In the genomic region with DNA sequence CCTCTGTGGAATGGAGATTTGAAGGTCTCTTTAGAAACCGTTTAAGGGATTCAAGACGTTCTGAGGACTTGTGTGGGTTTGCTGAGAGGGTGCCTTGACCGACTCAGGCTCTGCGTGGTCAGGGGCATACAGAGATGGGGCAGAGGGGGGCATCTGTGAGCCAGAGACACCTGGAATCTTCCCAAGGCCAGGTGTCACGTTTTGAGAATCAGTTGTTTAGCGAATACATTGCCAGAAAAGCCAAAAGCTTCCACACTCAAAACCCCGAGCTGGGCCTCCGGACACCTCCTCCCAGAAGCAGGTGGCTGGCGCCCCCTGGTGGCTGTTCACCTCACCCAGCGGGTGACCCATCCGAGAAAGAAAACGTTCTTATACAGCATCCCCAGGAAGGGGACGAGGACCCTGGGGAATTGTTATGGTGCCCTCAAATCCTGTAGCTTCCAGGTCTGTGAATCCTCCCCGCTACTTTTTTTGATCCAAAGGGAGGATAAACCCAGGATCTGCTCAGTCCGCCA, we compare ENCODE assay signal across 8 mouse cellular contexts. TPM values are rescaled to one million over a fixed set of nuclear protein-coding genes. Genes with fewer than 3 reads are reported as not detected.
DNase-seq lines count a peak whose midpoint lies in the region; ATAC-seq lines count a peak whose summit lies in the region.

No protein-coding gene starts in this region.

- H3K27ac ChIP-seq in hindbrain, embryonic 10.5 days: peak overlapping the region; percentile 53; the same call in 1 of the 2 replicates
- no peak overlapping the region for H3K27ac ChIP-seq in hindbrain, embryonic 16.5 days (ENCODE audit: low read depth, low read length)
- H3K27ac ChIP-seq in forebrain, embryonic 11.5 days (ENCODE audit: low read depth, low read length): no peak overlapping the region
- no peak overlapping the region for H3K27ac ChIP-seq in limb, embryonic 10.5 days
- H3K27ac ChIP-seq in midbrain, embryonic 14.5 days (replicated peaks; ENCODE audit: low read depth, low read length): no peak overlapping the region

- H3K27me3 ChIP-seq in hindbrain, embryonic 10.5 days (ENCODE audit: insufficient read depth, poor library complexity, severe bottlenecking): peaks cover 14% of the 10 kb centered on the region
- no peaks in the 10 kb centered on the region; the same call in 1 of the 2 replicates for H3K27me3 ChIP-seq in hindbrain, embryonic 16.5 days (replicated peaks; ENCODE audit: control insufficient read depth, insufficient read depth, low read length)
- H3K27me3 ChIP-seq in forebrain, embryonic 11.5 days (ENCODE audit: control insufficient read depth, insufficient read depth, low read length): no peaks in the 10 kb centered on the region
- H3K27me3 ChIP-seq in limb, embryonic 10.5 days (ENCODE audit: low read depth, poor library complexity, severe bottlenecking): peaks cover 12% of the 10 kb centered on the region; the same call in 1 of the 2 replicates
- H3K27me3 ChIP-seq in midbrain, embryonic 14.5 days (ENCODE audit: control insufficient read depth, insufficient read depth, low read length): no peaks in the 10 kb centered on the region

- H3K9ac ChIP-seq in hindbrain, embryonic 16.5 days (ENCODE audit: low read depth, low read length): no peak overlapping the region
- peak overlapping the region; percentile 16; the same call in 1 of the 2 replicates for H3K9ac ChIP-seq in forebrain, embryonic 11.5 days (ENCODE audit: low read length)
- no peak overlapping the region for H3K9ac ChIP-seq in midbrain, embryonic 14.5 days (replicated peaks; ENCODE audit: low read length)

- no peaks in the 10 kb centered on the region for H3K36me3 ChIP-seq in hindbrain, embryonic 10.5 days
- no peaks in the 10 kb centered on the region for H3K36me3 ChIP-seq in hindbrain, embryonic 16.5 days (ENCODE audit: control insufficient read depth, insufficient read depth, low read length)
- no peaks in the 10 kb centered on the region for H3K36me3 ChIP-seq in forebrain, embryonic 11.5 days (ENCODE audit: control insufficient read depth, insufficient read depth, low read length)
- H3K36me3 ChIP-seq in limb, embryonic 10.5 days: no peaks in the 10 kb centered on the region
- no peaks in the 10 kb centered on the region for H3K36me3 ChIP-seq in midbrain, embryonic 14.5 days (ENCODE audit: control insufficient read depth, insufficient read depth, low read length)

- H3K4me1 ChIP-seq in hindbrain, embryonic 10.5 days (replicated peaks): peaks cover 24% of the 10 kb centered on the region
- peaks cover 4% of the 10 kb centered on the region; the same call in 1 of the 2 replicates for H3K4me1 ChIP-seq in hindbrain, embryonic 16.5 days (ENCODE audit: control insufficient read depth, insufficient read depth, low read depth, low read length)
- peaks cover 3% of the 10 kb centered on the region; the same call in 1 of the 2 replicates for H3K4me1 ChIP-seq in forebrain, embryonic 11.5 days (replicated peaks; ENCODE audit: control insufficient read depth, insufficient read depth, low read length)
- peaks cover 23% of the 10 kb centered on the region for H3K4me1 ChIP-seq in limb, embryonic 10.5 days
- 0 out of 2 replicates have a peak, but pooled peaks cover 3% of the 10 kb centered on the region for H3K4me1 ChIP-seq in midbrain, embryonic 14.5 days (ENCODE audit: control insufficient read depth, insufficient read depth, low read length)

- H3K4me2 ChIP-seq in hindbrain, embryonic 16.5 days (ENCODE audit: low read length): no peak overlapping the region
- H3K4me2 ChIP-seq in forebrain, embryonic 11.5 days (ENCODE audit: low read depth, low read length, severe bottlenecking): no peak overlapping the region
- no peak overlapping the region for H3K4me2 ChIP-seq in midbrain, embryonic 14.5 days (ENCODE audit: low read length)

- DNase-seq in hindbrain, embryonic 10.5 days (ENCODE audit: low spot score): peak; percentile 88
- DNase-seq in c-Kit-positive CD71-negative TER-119-negative erythroid progenitor cells, embryonic 14.5 days (ENCODE audit: low read depth): peak; percentile 74
- peak; percentile 94 for DNase-seq in forebrain, embryonic 11.5 days (ENCODE audit: low spot score)
- DNase-seq in hindlimb bud, embryonic 11.5 days (ENCODE audit: extremely low spot score, low read depth, low spot score): peak; percentile 66
- peak; percentile 96 for DNase-seq in limb, embryonic 10.5 days (ENCODE audit: low spot score)
- DNase-seq in midbrain, embryonic 14.5 days: peak; percentile 88
- peak; percentile 60 to 75 for DNase-seq in spleen, postnatal 14 days (ENCODE audit: low spot score in 2 of 2)

- WGBS in hindbrain, embryonic 10.5 days: 13% methylated on average over 15 of the region's 15 CpGs
- WGBS in hindbrain, embryonic 16.5 days: 11% methylated on average over 15 of the region's 15 CpGs
- WGBS in forebrain, embryonic 11.5 days: 13% methylated on average over 15 of the region's 15 CpGs
- 16% methylated on average over 15 of the region's 15 CpGs for WGBS in limb, embryonic 10.5 days
- 11% methylated on average over 15 of the region's 15 CpGs for WGBS in midbrain, embryonic 14.5 days

- ATAC-seq in hindbrain, embryonic 16.5 days: no peak
- no peak for ATAC-seq in forebrain, embryonic 11.5 days (replicated peaks; ENCODE audit: low FRiP score)
- no peak for ATAC-seq in midbrain, embryonic 14.5 days (ENCODE audit: low FRiP score, low TSS enrichment)

- peaks cover 5% of the 10 kb centered on the region; the same call in 1 of the 2 replicates for H3K9me3 ChIP-seq in hindbrain, embryonic 10.5 days
- 0 out of 2 replicates have a peak, but pooled peaks cover 4% of the 10 kb centered on the region for H3K9me3 ChIP-seq in hindbrain, embryonic 16.5 days (ENCODE audit: control insufficient read depth, low read length)
- no peaks in the 10 kb centered on the region; the same call in 1 of the 2 replicates for H3K9me3 ChIP-seq in forebrain, embryonic 11.5 days (ENCODE audit: control insufficient read depth, low read length)
- no peaks in the 10 kb centered on the region for H3K9me3 ChIP-seq in limb, embryonic 10.5 days (replicated peaks)
- 0 out of 2 replicates have a peak, but pooled peaks cover 4% of the 10 kb centered on the region for H3K9me3 ChIP-seq in midbrain, embryonic 14.5 days (ENCODE audit: control insufficient read depth, low read length)

- H3K4me3 ChIP-seq in hindbrain, embryonic 10.5 days: 0 out of 2 replicates have a peak overlapping the region, but pooled peaks have one; percentile 4
- H3K4me3 ChIP-seq in hindbrain, embryonic 16.5 days (ENCODE audit: low read length): no peak overlapping the region
- no peak overlapping the region for H3K4me3 ChIP-seq in forebrain, embryonic 11.5 days (ENCODE audit: low read depth, low read length)
- no peak overlapping the region for H3K4me3 ChIP-seq in limb, embryonic 10.5 days
- no peak overlapping the region for H3K4me3 ChIP-seq in midbrain, embryonic 14.5 days (replicated peaks; ENCODE audit: low read depth, low read length)

RNA-seq across cellular contexts. Expression of a gene that starts 15.4 kb away (rescaled TPM):
- polyA plus RNA-seq in hindbrain, embryonic 10.5 days (2016; fragmentation: Nextera tagmentation; extraction: Ambion mirVana): 34.4 and 46.0 TPM in 2 replicates
- 7.9 and 10.4 TPM in 2 replicates for polyA plus RNA-seq in hindbrain, embryonic 16.5 days (2015; fragmentation: Nextera tagmentation; extraction: Ambion mirVana)
- polyA plus RNA-seq in forebrain, embryonic 11.5 days (2014; fragmentation: Nextera tagmentation; extraction: Ambion mirVana): 11.6 and 14.5 TPM in 2 replicates
- 159 and 218 TPM in 2 replicates for polyA plus RNA-seq in limb, embryonic 10.5 days (2016; fragmentation: Nextera tagmentation; extraction: Ambion mirVana)
- 1.00 and 3.2 TPM in 2 replicates for polyA plus RNA-seq in midbrain, embryonic 14.5 days (2014; fragmentation: Nextera tagmentation; extraction: Ambion mirVana)

RNA-seq across cellular contexts. Expression of a gene that starts 16.7 kb away (rescaled TPM):
- polyA plus RNA-seq in hindbrain, embryonic 10.5 days (2016; fragmentation: Nextera tagmentation; extraction: Ambion mirVana): 1.3 and 1.7 TPM in 2 replicates
- 1.9 and 2.5 TPM in 2 replicates for polyA plus RNA-seq in hindbrain, embryonic 16.5 days (2015; fragmentation: Nextera tagmentation; extraction: Ambion mirVana)
- polyA plus RNA-seq in forebrain, embryonic 11.5 days (2014; fragmentation: Nextera tagmentation; extraction: Ambion mirVana): 0.67 and 1.4 TPM in 2 replicates
- 0.60 and 0.80 TPM in 2 replicates for polyA plus RNA-seq in limb, embryonic 10.5 days (2016; fragmentation: Nextera tagmentation; extraction: Ambion mirVana)
- polyA plus RNA-seq in midbrain, embryonic 14.5 days (2014; fragmentation: Nextera tagmentation; extraction: Ambion mirVana): 1.1 and 2.6 TPM in 2 replicates

RNA-seq across cellular contexts. Expression of a gene that starts 43.1 kb away (rescaled TPM):
- polyA plus RNA-seq in hindbrain, embryonic 10.5 days (2016; fragmentation: Nextera tagmentation; extraction: Ambion mirVana): 103 and 116 TPM in 2 replicates
- polyA plus RNA-seq in hindbrain, embryonic 16.5 days (2015; fragmentation: Nextera tagmentation; extraction: Ambion mirVana): 86.8 and 94.0 TPM in 2 replicates
- polyA plus RNA-seq in forebrain, embryonic 11.5 days (2014; fragmentation: Nextera tagmentation; extraction: Ambion mirVana): 99.4 and 105 TPM in 2 replicates
- polyA plus RNA-seq in limb, embryonic 10.5 days (2016; fragmentation: Nextera tagmentation; extraction: Ambion mirVana): 106 and 112 TPM in 2 replicates
- polyA plus RNA-seq in midbrain, embryonic 14.5 days (2014; fragmentation: Nextera tagmentation; extraction: Ambion mirVana): 87.6 and 92.2 TPM in 2 replicates

RNA-seq across cellular contexts. Expression of a gene that starts 43.4 kb away (rescaled TPM):
- 66.0 and 77.9 TPM in 2 replicates for polyA plus RNA-seq in hindbrain, embryonic 10.5 days (2016; fragmentation: Nextera tagmentation; extraction: Ambion mirVana)
- 37.7 and 39.0 TPM in 2 replicates for polyA plus RNA-seq in hindbrain, embryonic 16.5 days (2015; fragmentation: Nextera tagmentation; extraction: Ambion mirVana)
- polyA plus RNA-seq in forebrain, embryonic 11.5 days (2014; fragmentation: Nextera tagmentation; extraction: Ambion mirVana): 77.5 and 81.8 TPM in 2 replicates
- 90.9 and 100 TPM in 2 replicates for polyA plus RNA-seq in limb, embryonic 10.5 days (2016; fragmentation: Nextera tagmentation; extraction: Ambion mirVana)
- polyA plus RNA-seq in midbrain, embryonic 14.5 days (2014; fragmentation: Nextera tagmentation; extraction: Ambion mirVana): 36.4 and 40.1 TPM in 2 replicates
